Mouse (Mus musculus) left cerebral cortex, adult 18-20 months (tissue): ENCODE results near the gene Cd69. TPM values are rescaled to one million over a fixed set of nuclear protein-coding genes. Genes with fewer than 3 reads are reported as not detected.

ENCODE experiments used
- DNase-seq, 2 experiments: peaks; one replicate each; pipeline ENCODE4 v3.0.0; 2021 to 2022; ENCODE audit warnings: low spot score in 2 of 2, mixed read lengths in 1 of 2
- total RNA-seq, 2 experiments: library from RNA; stranded (reverse); gene quantifications; 2 replicates each; pipeline ENCODE4 v1.2.3; 2021

Gene Cd69
- total RNA-seq, 2 experiments from 2014 or later: not detected

DNA sequence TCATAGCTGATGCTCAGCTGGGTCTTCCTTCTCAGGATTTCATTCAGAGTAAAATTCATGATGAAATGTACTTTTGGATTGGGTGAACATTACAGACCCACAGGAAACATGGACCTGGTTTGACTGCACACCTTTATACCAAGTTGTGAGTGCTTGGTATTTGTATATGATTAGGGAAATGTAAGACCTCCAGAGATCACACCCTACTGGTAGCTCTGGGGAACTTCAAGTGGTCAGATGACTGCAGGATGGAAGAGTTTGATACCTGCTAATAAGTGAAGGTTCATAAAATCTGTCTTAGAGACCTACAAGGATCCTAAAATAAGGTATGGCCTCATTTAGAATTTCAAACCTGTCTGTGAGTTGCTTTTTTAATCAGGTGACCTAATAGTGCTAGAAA, 27.0 kb downstream of the Cd69 start:
- no peak for DNase-seq

DNA sequence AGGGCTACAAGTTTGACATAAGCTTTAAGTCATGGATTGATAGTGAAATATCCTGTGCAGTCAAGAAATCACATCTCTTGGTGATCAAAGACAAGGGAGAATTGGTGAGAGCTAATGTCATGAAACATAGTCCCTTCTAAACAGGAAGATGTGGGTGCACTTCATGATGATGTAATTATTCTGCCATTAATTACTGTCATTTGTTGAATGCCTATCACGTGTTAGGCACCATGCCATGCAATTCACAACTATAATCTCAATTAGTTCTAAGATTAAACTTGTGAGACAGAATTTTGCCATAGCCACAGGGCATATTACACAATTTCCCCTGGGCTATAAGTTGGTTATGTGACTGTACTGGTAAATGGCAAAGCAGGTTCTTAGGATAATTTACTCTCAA, 28.2 kb downstream of the Cd69 start:
- no peak for DNase-seq

DNA sequence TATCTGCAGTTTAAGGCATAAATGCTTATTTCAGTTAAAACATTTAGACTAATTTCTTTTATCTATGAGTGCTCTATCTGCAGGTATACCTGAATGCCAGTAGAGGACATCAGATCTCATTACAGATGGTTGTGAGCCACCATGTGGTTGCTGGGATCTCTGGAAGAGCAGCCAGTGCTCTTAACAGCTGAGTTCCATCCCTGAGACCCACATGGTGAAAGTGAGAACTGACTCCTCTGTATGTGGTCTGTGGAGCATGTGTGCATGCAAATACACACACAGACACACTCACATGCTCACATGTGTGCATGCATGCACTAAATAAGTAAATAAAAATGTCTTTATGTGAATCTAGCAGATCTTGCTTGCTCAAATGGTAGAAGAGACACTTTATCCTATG, 29.4 kb downstream of the Cd69 start:
- DNase-seq: no peak

GRCm38 (mm10) chr6:129241907-129242306, 33.3 kb downstream of the Cd69 start:
- DNase-seq: no peak

DNA sequence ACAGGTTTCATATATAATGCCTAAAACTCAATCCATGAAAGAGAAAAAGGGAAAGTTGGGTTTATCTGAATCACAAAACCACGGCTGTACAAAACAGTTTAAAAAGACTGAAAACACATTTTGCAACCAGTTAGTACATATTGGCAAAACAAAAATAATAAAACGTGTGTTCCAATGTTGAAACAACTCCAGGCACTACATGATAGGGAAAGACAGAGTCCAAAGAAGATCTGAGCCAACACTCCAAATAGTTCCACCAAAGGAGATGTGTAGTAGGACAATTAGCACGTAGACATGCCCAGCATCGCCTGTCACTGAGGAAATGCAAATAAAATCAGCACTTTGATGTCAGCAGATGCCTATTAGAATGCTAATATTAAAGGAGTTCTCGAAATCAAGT, 33.8 kb downstream of the Cd69 start:
- no peak for DNase-seq

DNA sequence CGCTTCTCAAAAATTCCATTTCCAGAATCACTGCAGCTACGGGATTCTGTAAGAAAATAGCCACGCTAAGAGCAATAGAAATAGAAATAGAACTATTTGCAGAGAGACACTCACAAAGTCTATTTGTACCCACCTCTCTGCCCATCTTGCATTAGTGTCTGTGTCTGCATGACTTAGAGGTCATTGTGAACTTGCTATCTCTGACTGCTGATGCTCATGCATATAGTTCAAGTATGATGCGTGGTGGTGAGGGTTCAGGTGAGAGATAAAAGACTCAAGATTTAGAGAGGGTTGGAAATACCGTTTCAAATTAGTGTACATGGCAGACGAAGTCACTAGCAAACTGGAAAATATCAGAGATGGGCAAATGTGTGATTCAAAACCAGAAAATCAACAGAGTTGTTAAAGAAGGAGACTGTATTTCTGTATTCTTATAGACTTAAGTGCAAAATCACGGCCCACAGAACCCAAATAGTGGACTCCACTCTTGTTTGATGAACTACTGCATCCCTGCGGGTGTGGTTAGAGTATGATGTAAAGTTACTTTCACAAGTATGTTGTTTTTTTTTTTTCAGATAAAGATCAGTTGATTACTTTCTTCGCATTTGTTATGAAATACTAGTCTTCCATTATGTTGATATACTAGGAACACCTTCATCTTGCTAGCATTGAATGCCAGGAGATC, 35.5 kb downstream of the Cd69 start:
- DNase-seq: no peak

DNA sequence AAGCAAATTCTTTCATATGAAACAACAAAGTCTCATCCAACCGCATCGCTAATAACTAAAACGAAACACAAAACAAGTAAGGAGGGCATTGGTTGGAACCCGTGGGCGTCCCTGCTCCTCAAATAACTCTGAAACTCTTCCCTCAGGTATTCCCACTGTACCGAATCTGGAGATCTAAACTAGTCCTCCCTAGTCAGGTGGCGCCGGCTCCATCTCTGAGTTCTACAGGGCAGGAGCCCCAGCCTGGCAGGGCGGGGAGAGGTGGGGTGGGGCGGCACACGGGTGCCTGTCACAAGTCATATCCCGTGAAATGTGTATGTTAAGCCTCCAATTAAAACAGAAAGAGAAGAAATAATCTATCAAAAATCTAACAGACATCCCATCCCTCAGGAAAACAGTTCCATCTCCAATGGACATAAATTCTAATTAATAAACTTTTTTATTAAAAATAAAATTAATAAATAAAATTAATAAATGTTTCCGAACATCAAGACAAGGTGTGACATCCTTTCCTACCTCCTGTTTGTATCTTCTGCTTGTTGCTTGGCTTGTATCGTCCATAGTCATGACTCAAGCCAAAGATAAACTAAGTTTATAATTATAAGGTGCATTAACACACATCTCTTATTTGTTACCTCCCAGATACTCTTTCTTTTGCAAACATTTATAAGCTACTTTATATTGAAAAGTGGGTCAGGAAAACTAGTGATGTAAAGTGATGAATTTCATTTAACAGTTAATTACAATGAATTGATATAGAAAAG, 36.8 kb downstream of the Cd69 start:
- DNase-seq: no peak

GRCm38 (mm10) chr6:129237350-129238274, 37.6 kb downstream of the Cd69 start:
- DNase-seq: peak; percentile 67 to 73

DNA sequence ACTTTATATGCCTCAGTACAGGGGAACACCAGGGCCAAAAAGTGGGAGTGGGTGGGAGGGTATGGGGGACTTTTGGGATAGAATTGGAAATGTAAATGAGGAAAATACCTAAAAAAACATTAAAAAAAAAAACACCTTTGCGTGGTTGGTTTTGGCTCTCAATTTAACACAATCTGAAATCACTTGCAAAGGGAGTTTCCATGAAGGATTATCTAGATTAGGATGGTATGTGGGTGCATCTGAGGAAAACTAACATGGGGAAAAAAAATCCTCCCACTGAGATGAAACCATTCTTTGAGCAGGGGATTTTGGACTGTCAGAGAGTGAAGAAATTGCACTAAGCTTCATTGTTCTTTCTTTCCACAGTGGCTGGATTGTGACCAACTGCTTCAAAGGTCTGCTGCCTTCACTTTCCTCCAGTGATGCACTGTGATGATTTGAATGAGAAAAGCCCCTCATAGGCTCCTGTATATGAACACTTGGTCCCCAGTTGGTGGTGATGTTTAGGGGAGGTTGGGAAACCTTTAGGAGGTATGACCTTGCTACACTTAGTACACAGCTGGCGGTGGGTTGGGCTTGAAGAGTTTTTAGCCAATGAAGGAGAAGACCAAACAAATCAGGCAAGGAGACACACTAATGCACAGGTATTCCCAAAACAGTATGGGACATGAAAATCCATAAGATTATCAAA, 38.4 kb downstream of the Cd69 start:
- no peak for DNase-seq

- DNase-seq: no peak
These were observed 39.3 kb downstream of the Cd69 start for GRCm38 (mm10) chr6:129235855-129236461.

DNA sequence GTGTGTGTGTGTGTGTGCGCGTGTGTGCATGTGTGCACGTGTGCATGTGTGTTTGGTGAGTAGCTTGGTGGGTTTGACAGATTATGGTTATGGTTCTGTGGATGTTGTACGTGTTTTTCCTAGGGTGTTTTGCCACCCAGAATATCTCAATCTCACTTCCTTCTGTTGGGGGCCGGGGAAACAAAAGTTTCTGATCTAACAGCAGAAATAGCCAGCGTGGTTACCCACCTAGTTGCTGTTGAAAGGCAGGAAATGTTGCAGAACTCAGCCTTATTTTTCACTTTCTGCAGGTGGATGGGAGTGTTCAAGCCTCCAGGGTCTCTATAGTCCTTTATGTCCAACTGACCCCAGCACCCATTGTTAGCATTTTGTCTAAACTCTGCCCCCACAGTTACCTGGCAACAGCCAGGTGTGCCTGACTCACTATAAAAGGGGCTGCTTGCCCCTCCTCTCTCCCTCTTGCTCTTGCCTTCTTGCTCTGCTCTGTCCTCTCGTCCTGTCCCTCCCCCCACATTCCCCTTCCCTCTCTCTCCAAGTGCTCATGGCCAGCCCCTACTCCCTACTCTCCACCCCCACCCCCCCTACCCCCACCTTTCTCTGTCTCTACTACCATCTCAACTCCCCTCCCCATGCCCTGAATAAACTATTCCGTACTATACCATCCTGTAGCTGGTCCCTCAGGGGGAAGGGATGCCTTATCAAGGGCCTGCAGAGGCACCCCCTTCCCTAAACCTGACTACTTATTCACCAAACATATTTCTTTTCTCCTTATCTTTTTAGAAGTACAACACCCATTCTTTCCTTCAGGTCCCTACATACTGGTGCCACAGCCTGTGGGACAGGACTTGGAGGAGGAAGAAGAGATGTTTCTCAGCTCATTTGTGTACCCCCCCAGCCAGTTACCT, 40.5 kb downstream of the Cd69 start:
- DNase-seq: no peak

GRCm38 (mm10) chr6:129233955-129234369, 41.3 kb downstream of the Cd69 start:
- DNase-seq: no peak

- DNase-seq: no peak
These were observed 41.8 kb downstream of the Cd69 start for GRCm38 (mm10) chr6:129233366-129233954.

GRCm38 (mm10) chr6:129232842-129233205, 42.4 kb downstream of the Cd69 start:
- DNase-seq: no peak

- no peak for DNase-seq
These were observed 43.0 kb downstream of the Cd69 start for GRCm38 (mm10) chr6:129232005-129232841.

- DNase-seq: no peak
These were observed 45.3 kb downstream of the Cd69 start for GRCm38 (mm10) chr6:129229774-129230578.

- DNase-seq: no peak
These were observed 46.1 kb downstream of the Cd69 start for GRCm38 (mm10) chr6:129228935-129229773.
